Mouse (Mus musculus) limb, embryonic 12.5 days (tissue): ENCODE data around the gene Actc1. TPM values are rescaled to one million over a fixed set of nuclear protein-coding genes. Genes with fewer than 3 reads are reported as not detected.

ENCODE experiments used
- ATAC-seq: fragments of 200-750 bp; cut with Nextera tagmentation; 2 replicates; pipeline ENCODE4 v1.8.0; 2017; ENCODE audit warnings: low read depth, moderate TSS enrichment; ENCODE audit not compliant: insufficient number of reproducible peaks, insufficient read depth, low FRiP score, low TSS enrichment
- H3K27ac ChIP-seq: fragments of 300-500 bp; sonication (generic); 2 replicates; pipeline ENCODE4 v1.5.1; 2016; ENCODE audit warnings: mild to moderate bottlenecking, moderate library complexity
- H3K27me3 ChIP-seq: fragments of 300-500 bp; sonication (generic); 2 replicates; pipeline ENCODE4 v1.6.1; 2016; ENCODE audit warnings: mild to moderate bottlenecking, moderate library complexity
- H3K36me3 ChIP-seq: fragments of 300-500 bp; sonication (generic); 2 replicates; pipeline ENCODE4 v1.6.1; 2016; ENCODE audit warnings: mild to moderate bottlenecking, moderate library complexity
- H3K4me1 ChIP-seq: fragments of 300-500 bp; sonication (generic); replicated peaks from 2 replicates; pipeline ENCODE4 v1.6.1; 2016
- H3K4me2 ChIP-seq: fragments of 300-500 bp; sonication (generic); 2 replicates; pipeline ENCODE4 v1.6.1; 2016; ENCODE audit warnings: mild to moderate bottlenecking, moderate library complexity
- H3K4me3 ChIP-seq: fragments of 300-500 bp; sonication (generic); replicated peaks from 2 replicates; pipeline ENCODE4 v1.5.1; 2016; ENCODE audit warnings: mild to moderate bottlenecking
- H3K9ac ChIP-seq: fragments of 300-500 bp; sonication (generic); replicated peaks from 2 replicates; pipeline ENCODE4 v1.6.1; 2016; ENCODE audit warnings: mild to moderate bottlenecking, moderate library complexity
- H3K9me3 ChIP-seq: fragments of 300-500 bp; sonication (generic); 2 replicates; pipeline ENCODE4 v1.6.1; 2016; ENCODE audit warnings: mild to moderate bottlenecking, moderate library complexity
- WGBS: fragments of 180-500 bp; shearing (Covaris S2); methylation state at CpG from one replicate; pipeline ENCODE4 v1.1.7; 2016; 5-methylcytosine and 5-hydroxymethylcytosine counted together
- polyA plus RNA-seq: library from polyadenylated mRNA; unstranded; fragments of >200 nt; fragmentation: Nextera tagmentation; extraction: Ambion mirVana; gene quantifications from 2 replicates; pipeline ENCODE4 v1.2.1, GENCODE M21; 2016

The Actc1 gene
- polyA plus RNA-seq, 1 experiment from 2014 or later, result 400 TPM

- Histone ChIP-seq H3K27me3 (no peaks in the 10 kb centered on the region), H3K9ac (no peak overlapping the region), H3K27ac (no peak overlapping the region), H3K4me3 (no peak overlapping the region), H3K4me1 (no peaks in the 10 kb centered on the region), H3K36me3 (no peaks in the 10 kb centered on the region), H3K9me3 (no peaks in the 10 kb centered on the region), H3K4me2 (no peak overlapping the region)
- ATAC-seq, result no peak
- WGBS, result 59% methylated on average over 1 of the region's 1 CpGs
Observed at GRCm38 (mm10) chr2:114087271-114087670, 33.9 kb upstream of the Actc1 start.

DNA sequence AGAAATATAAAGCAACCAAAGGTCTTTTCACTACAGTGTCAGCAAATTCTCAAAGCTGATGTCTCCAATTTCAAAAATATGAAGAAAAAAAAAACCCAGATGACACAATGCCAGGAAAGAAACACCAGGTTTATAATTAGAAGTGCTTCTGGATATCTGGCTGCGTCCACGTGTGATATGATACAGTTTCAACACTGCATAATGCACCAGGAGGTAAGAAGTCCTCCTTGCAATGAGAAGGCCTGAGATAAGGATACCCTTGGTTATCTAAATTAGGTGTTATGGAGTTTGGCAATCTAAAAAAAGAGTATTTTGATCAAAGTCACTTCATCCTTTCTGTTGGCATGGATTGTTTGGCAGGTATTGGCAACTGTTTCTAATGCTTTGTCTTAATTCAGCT lies 18.5 kb upstream of the Actc1 start:
- Histone ChIP-seq H3K4me2 (no peak overlapping the region), H3K27me3 (no peaks in the 10 kb centered on the region), H3K9me3 (no peaks in the 10 kb centered on the region), H3K9ac (no peak overlapping the region), H3K27ac (no peak overlapping the region), H3K4me1 (no peaks in the 10 kb centered on the region), H3K36me3 (no peaks in the 10 kb centered on the region), H3K4me3 (no peak overlapping the region)
- 84% methylated on average over 2 of the region's 2 CpGs for WGBS
- ATAC-seq, result no peak

- Histone ChIP-seq H3K9me3 (no peaks in the 10 kb centered on the region), H3K4me2 (no peak overlapping the region), H3K4me3 (no peak overlapping the region), H3K9ac (no peak overlapping the region), H3K27ac (no peak overlapping the region), H3K36me3 (no peaks in the 10 kb centered on the region), H3K4me1 (no peaks in the 10 kb centered on the region), H3K27me3 (no peaks in the 10 kb centered on the region)
- WGBS, result 78% methylated on average over 3 of the region's 3 CpGs
- no peak for ATAC-seq
Observed at GRCm38 (mm10) chr2:114066226-114066625, 12.9 kb upstream of the Actc1 start.

GRCm38 (mm10) chr2:114064004-114064403 lies 10.7 kb upstream of the Actc1 start:
- no peaks in the 10 kb centered on the region for H3K27me3 ChIP-seq
- H3K27ac ChIP-seq, result no peak overlapping the region
- H3K36me3 ChIP-seq, result no peaks in the 10 kb centered on the region
- no peaks in the 10 kb centered on the region for H3K4me1 ChIP-seq
- no peak overlapping the region for H3K4me3 ChIP-seq
- WGBS, result 60% methylated on average over 2 of the region's 2 CpGs
- no peak overlapping the region for H3K9ac ChIP-seq
- H3K9me3 ChIP-seq, result no peaks in the 10 kb centered on the region
- no peak for ATAC-seq
- H3K4me2 ChIP-seq, result no peak overlapping the region

DNA sequence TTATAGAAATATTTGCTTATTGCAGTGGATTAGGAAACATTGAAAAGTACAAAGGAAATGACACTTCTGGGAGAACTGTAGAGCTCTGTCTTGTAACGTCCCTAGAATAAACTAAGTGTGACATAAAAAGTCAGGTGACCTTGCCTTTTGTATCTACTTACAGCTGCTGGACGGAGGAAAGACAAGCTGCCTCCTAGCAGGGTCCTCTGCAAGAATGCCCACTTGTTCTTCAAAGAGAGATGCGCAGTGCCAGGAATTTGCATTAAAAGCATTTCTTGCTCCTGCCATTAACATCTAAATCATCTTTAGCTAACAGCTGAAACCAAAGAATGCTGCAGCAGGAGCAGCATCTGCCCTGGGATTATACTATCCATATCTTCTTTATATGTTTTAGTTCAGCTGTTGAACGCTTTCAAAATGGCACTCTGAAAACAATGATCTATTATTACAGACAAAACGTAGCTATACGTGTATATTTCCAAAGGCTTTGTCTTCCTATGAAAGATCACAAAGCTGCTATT lies 6.8 kb upstream of the Actc1 start:
- Histone ChIP-seq H3K27me3 (peaks cover 4% of the 10 kb centered on the region; the same call in 1 of the 2 replicates), H3K27ac (no peak overlapping the region), H3K36me3 (no peaks in the 10 kb centered on the region), H3K9ac (no peak overlapping the region), H3K4me3 (no peak overlapping the region), H3K4me1 (peaks cover 5% of the 10 kb centered on the region; the same call in 1 of the 2 replicates), H3K4me2 (no peak overlapping the region), H3K9me3 (no peaks in the 10 kb centered on the region)
- ATAC-seq, result no peak
- WGBS, result 59% methylated on average over 6 of the region's 6 CpGs

DNA sequence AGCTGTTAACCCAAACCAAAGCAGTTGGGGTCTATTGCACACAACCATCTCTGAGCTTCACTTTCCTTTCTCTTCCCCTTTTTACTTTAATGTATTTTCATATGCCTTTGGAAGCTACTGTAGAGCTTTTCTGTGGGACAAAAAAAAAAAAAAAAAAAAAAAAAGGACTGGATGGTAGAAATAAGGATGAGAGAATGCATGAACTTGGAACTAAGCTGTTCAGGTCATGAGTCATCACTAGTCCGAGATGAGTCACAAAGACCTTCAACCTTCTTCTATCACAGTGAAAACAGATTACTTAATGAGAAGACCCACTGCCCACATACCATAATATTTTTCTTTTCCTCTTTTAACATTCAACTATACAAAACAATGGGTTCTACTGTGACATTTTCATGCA lies 6.3 kb upstream of the Actc1 start:
- no peak overlapping the region for H3K27ac ChIP-seq
- WGBS, result 95% methylated on average over 1 of the region's 1 CpGs
- no peak for ATAC-seq

DNA sequence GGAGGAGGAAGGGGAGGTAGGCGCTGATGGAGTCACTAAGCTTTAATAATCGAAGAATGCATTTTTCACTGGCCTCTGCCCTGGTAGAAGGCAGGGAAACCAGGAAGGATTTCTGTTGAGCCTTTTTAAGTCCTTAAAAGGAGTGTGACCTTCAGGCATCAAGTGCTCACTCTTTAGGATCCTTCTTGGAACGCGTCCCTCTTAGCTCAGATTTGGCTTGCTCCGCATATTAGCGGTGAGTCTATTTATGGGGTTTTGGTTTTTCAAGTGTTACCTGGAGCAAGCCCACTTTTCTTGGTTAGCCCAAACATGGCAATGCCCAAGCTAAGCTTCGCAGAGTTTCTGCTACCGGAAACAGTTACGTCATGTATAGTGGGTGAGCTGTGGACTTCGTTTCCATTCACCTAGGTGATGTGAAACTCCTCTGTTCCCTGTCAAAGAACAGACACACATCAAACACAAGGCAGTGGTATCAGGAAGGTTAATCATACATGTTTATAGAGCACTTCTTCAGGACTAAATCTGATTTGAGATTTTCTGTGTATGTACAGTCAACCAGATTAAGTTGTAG lies 5.0 kb upstream of the Actc1 start:
- no peak for ATAC-seq
- Histone ChIP-seq H3K9me3 (no peaks in the 10 kb centered on the region), H3K27me3 (peaks cover 4% of the 10 kb centered on the region; the same call in 1 of the 2 replicates), H3K36me3 (no peaks in the 10 kb centered on the region), H3K4me3 (no peak overlapping the region), H3K27ac (no peak overlapping the region), H3K4me2 (no peak overlapping the region), H3K9ac (no peak overlapping the region), H3K4me1 (peaks cover 5% of the 10 kb centered on the region; the same call in 1 of the 2 replicates)
- 91% methylated on average over 10 of the region's 10 CpGs for WGBS

More for the DNA sequence above, 6.3 kb upstream of the Actc1 start:
- Histone ChIP-seq H3K9ac (no peak overlapping the region), H3K4me2 (no peak overlapping the region), H3K4me3 (no peak overlapping the region), H3K9me3 (no peaks in the 10 kb centered on the region), H3K27me3 (peaks cover 4% of the 10 kb centered on the region; the same call in 1 of the 2 replicates), H3K36me3 (no peaks in the 10 kb centered on the region), H3K4me1 (peaks cover 5% of the 10 kb centered on the region; the same call in 1 of the 2 replicates)

- peaks cover 10% of the 10 kb centered on the region; the same call in 1 of the 2 replicates for H3K4me1 ChIP-seq
- H3K36me3 ChIP-seq, result no peaks in the 10 kb centered on the region
- no peak overlapping the region for H3K4me3 ChIP-seq
- WGBS, result 10% methylated on average over 10 of the region's 10 CpGs
- H3K9ac ChIP-seq, result no peak overlapping the region
- peak; percentile 53; the same call in 1 of the 2 replicates for ATAC-seq
- no peak overlapping the region for H3K27ac ChIP-seq
- H3K9me3 ChIP-seq, result no peaks in the 10 kb centered on the region
- 0 out of 2 replicates have a peak overlapping the region, but pooled peaks have one; percentile 17 for H3K4me2 ChIP-seq
- peaks cover 4% of the 10 kb centered on the region; the same call in 1 of the 2 replicates for H3K27me3 ChIP-seq
Observed at GRCm38 (mm10) chr2:114057303-114057853, 4.0 kb upstream of the Actc1 start.

DNA sequence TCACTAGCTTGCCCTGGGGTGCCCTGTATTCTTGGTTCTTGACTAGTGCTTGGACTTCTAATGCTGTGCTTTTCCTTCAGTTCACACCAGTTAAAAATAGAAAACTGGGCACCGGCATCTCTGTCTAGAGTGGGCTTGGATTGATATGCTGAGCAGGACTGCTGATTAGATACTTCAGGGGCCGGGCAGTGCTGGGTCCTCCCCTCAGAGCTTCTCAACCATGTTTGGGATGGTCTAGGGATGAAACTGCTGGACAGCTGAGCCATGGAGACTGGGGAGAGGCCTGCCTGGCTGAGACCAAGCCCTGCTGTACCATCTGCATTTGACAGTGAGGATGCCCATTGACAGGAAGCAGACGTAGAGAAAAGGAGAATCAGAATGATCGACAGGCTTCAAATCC lies 781 bp upstream of the Actc1 start:
- WGBS, result 81% methylated on average over 4 of the region's 4 CpGs
- Histone ChIP-seq H3K9me3 (no peaks in the 10 kb centered on the region), H3K4me2 (no peak overlapping the region), H3K27ac (no peak overlapping the region), H3K4me1 (peaks cover 10% of the 10 kb centered on the region; the same call in 1 of the 2 replicates), H3K36me3 (no peaks in the 10 kb centered on the region), H3K9ac (no peak overlapping the region), H3K4me3 (no peak overlapping the region), H3K27me3 (peaks cover 4% of the 10 kb centered on the region; the same call in 1 of the 2 replicates)
- ATAC-seq, result no peak

DNA sequence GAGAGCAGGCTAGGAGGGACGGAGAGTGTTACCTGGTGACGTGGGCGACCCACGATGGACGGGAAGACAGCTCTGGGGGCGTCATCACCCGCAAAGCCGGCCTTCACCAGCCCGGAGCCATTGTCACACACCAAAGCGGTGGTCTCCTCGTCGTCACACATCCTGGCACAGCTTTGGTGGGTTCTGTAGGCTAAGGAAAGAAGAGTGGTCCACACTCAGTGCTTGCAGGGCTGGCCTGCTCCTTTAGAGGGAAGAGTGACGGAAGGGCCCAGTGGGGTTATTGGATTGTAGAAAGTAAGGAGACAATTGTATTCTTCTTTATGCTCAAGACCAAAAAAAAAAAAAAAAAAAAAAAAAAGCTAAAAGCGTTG lies 1.5 kb downstream of the Actc1 start:
- Histone ChIP-seq H3K4me2 (no peak overlapping the region), H3K27ac (no peak overlapping the region), H3K4me1 (0 out of 2 replicates have a peak, but pooled peaks cover 5% of the 10 kb centered on the region), H3K36me3 (no peaks in the 10 kb centered on the region), H3K9me3 (no peaks in the 10 kb centered on the region), H3K4me3 (no peak overlapping the region), H3K9ac (no peak overlapping the region), H3K27me3 (no peaks in the 10 kb centered on the region)
- ATAC-seq, result no peak
- 83% methylated on average over 14 of the region's 14 CpGs for WGBS

DNA sequence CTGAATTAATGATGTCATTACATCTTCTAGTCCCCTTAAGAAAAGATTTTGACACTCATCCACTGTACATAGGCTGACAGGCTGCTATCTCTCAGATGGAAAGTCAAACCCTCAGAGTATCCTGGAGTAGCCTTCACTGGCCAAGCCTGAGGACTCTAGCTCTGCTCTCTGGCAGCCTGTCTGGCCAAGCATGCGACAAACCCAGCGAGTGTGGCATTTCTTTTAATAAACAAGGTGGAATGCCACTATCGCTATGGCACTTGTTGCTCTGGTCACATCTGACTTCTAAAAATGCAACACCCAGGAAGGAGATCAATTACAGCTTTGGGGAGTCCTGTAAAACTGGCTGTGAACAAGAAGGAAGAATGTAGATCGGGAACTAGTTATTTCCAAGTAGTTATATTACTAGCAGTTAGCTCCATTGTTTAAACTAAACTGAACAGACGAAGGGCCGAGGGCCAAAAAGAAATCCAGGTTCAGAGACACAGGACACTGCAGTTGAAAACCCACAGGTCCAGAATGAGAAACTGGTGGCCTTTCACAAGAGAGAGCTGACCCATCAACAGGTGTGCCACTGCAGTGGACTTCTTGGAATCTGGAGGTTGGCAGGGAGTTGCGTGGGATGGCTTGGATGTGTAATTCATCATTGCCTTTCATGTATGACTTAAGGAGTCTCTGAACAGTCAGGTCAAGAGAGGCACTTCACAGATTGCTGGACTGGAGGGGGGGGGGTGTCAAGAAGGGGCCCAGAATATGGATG lies 2.1 kb downstream of the Actc1 start:
- no peak overlapping the region for H3K27ac ChIP-seq
- ATAC-seq, result no peak
- H3K27me3 ChIP-seq, result no peaks in the 10 kb centered on the region
- H3K4me2 ChIP-seq, result no peak overlapping the region
- H3K9ac ChIP-seq, result no peak overlapping the region
- 0 out of 2 replicates have a peak, but pooled peaks cover 5% of the 10 kb centered on the region for H3K4me1 ChIP-seq
- no peaks in the 10 kb centered on the region for H3K36me3 ChIP-seq
- WGBS, result 89% methylated on average over 7 of the region's 7 CpGs
- no peak overlapping the region for H3K4me3 ChIP-seq
- no peaks in the 10 kb centered on the region for H3K9me3 ChIP-seq
